Mouse (Mus musculus) WW6 (cell line): ENCODE data around the gene Ddc.
A peak's percentile ranks its signal among the peaks of the same experiment; 100 is the strongest.

Experiments
- DNase-seq: peaks from one replicate; pipeline ENCODE4 v3.0.0-alpha.2; 2013; ENCODE audit warnings: low read depth, low spot score

Gene Ddc

DNA sequence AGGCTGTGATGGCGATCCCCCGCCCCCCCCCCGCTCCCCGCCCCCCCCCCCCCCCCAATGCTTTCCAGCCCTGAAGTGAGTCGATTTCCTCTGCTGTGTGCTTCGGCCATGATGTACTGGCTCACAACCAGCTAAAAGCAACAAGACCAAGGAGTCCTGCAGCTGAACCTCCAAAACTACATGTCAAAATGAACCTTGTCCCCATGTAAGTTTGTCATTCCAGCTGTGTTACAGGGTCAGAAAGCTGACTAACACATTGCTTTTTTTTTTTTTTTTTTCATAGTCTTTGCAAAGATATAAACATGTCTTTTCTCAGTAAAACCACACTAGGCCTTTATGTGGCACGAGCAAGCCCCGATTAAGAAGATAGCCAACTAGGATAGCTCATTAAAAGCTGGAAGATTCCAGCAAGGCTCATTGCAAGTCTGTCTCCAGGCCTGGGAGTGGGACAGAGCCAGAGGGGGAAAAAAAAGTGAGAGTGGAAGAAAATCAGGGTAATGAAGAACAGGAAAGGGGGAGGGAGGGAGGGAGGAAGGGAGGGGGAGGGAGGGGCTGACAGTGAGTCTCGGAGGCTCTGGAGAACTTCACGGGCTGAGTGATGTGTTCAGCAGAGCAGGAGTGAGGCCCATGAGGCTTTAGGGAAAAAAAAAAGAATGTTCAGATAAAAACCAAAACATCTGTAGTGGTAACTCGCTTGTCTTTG, 19.5 kb downstream of the Ddc start:
- no peak for DNase-seq

- no peak for DNase-seq
These were observed 20.1 kb downstream of the Ddc start for GRCm38 (mm10) chr11:11877891-11878277.

- DNase-seq: no peak
These were observed 21.6 kb downstream of the Ddc start for GRCm38 (mm10) chr11:11876366-11876765.

GRCm38 (mm10) chr11:11875230-11875629, 22.7 kb downstream of the Ddc start:
- DNase-seq: no peak

DNA sequence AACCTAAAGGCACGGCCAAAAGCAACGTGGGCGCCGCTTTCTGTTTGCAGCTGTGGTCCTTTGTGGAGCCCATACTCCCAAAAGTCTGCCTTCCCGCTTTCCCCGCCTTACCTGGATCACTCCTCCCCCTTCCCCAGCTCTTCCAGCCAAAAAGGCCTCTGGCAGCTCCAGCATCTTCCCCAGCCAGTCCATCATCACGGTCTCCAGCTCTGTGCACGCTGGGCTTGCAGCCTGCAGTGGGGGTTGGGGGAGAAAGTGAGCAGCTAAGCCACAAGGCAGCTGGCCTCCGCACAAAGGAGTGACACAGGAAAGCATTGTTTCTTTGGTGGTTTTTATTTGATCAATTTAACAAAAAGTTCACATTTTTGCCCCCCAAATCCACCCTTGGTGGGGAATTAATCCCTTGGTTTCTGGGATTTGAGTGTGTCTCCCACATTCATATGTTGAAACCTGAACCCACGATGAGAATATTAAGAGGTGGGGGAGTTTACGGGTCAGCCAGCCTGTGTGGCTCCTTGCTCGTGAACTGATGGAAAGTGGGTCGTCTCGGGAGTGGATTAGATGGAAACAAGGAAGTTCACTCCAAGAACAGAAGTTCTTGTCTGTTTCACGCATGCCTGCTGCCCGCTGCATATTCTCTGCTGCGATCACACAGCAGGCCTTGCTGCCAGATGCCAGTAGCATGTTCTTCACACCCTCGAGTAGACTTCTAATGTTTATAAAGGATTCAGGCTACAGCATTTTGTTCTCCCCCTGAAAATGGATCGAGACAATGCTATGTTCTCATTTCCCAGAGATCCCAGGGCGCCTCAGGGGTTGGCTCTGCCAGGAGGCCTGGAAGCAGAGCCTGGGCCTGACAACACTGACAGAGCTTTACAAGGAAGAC, 24.7 kb downstream of the Ddc start:
- DNase-seq: no peak

GRCm38 (mm10) chr11:11872140-11872795, 25.7 kb downstream of the Ddc start:
- no peak for DNase-seq

GRCm38 (mm10) chr11:11871197-11871813, 26.6 kb downstream of the Ddc start:
- no peak for DNase-seq

DNA sequence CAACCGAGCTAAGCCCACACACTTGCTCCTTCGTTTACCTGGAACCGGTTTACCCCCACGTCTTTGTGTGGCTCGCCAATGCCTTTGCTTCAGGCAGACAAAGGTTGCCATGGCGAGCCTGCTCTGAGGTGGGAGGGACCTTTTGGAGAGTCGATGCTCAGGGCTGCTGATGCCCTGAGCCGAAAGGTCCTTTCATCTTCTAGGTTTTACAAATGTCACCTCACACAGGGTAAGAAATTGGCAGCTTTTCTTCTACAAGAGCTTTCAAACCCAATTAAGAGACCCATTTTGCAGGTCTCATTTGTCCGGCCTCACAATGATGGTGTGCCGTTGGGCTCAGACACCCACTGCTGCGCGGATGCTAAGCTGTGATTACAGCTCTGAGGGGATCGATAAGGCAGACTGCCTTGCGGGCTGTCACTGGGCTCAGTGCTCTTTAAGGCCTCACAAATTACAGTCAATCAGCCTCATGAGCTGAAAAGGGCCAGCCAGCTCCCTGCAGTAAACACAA, 29.9 kb downstream of the Ddc start:
- DNase-seq: peak; percentile 65

DNA sequence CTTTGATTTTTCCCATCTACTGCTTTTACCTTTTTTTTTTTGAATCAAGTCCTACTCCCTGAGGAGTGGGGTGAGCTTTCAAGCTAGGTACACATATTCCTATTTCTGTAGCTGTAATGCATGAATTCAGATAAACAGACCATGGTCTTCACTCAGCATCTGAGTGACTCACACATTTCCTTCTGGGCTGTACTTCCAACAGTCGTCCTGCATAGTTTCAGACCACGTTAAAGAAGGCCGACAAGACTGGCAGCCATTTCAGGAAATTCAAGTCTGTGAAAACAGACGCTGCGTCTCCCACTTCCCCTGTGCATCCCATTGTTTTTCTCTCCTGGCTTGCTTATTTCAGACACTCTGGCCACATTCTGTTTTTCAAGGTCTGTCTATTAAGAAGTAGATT, 31.2 kb downstream of the Ddc start:
- no peak for DNase-seq

DNA sequence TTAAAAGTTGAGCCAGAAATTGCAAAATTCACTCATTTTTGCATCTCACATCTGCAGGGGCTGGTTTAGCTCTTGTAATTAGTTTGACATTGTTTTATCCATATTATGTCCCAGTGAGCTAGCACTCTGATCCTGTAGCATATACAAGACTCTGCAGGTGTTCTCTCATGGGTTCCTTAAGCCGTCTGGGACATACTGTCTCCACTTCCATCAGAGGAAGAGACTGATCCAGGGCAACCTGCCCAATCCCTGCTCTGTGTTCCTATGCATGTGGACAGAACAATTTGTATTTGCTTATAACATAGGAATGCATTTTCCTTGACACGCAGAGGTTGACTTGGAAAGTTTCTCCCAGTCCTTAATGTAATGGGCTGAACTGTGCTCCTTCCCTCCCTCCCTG, 32.8 kb downstream of the Ddc start:
- DNase-seq: no peak

DNA sequence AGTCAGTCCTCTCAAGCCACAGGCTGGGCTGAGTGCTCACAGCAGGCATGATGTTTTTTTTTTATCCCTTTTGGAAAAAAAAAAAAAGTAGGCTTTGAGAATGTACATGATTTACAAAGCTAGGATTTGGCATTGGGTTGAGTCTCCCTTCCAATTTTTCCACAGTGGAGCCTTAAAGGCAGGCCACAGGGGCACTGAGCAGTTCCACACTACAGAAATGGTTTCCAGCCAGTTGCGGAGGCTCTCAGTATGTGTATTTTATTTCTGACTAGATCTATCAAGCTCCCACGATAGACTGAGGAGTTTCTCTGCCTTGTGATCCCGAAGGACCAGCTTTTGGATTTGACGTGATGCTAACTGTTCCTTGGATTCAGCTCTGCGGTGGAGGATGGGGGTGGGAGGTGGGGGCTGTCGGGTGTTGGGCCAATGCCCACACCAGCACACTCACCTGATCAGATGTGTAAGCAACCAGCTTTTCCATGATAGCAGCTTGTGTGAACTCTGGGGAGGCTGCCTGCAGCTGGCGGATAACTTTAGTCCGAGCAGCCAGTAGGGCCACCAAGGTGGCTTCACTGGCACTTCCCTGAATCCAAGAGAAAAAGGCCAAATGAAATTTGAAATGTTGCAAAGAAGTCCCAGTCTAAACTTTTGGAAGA, 33.4 kb downstream of the Ddc start:
- DNase-seq: no peak

GRCm38 (mm10) chr11:11862502-11862901, 35.4 kb downstream of the Ddc start:
- no peak for DNase-seq

- DNase-seq: no peak
These were observed 41.0 kb downstream of the Ddc start for GRCm38 (mm10) chr11:11856959-11857358.

DNA sequence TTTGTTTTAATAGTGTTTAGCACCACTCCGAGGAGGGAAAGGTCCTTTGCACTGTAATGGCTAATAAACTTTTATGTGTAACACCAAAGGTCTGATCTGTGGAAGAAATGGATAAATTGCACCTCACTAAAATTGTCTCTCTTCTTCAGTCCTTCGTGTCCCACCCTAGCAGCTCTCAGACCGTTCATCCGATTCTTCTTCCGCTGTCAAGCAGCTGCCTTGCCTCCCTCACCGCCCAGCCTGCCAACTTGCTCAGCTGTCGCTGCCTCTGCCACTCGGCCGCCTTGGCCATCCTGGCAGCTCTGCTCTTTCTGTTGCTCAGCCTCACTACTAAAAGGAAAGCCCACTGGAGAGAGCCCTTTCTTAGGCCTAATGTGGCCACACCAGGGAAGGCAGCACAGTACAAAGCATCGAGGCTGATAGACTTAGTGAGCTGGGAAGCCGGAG, 42.2 kb downstream of the Ddc start:
- DNase-seq: no peak

DNA sequence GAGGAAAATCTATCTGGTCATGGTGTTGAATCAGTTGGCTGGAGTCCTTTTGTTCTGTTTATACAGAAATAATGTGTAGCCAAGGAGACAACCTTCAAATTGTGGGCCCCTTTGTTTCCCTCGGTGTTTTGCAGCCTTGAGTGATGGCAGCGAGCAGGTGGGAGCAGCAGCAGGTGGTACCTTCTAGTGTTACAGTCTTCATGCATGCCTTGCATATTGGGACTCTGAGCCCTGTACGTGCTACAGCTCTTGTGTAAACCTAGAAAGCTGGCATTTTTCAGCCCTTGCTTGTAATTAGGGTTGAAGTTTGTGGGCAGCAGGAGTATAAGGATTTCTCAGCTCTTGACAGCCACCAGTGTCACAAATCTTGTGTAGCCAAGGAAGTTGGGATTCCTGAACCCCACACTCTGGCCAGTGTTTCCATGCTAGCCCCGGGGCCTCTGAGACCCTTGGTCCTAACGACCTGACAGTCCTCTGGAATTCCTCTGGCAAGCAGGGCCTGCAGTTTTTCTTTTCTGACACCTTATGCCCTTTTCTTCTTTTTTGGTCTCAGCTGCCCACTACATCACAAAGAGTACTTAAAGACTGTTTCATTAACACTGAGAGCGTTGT, 42.8 kb downstream of the Ddc start:
- no peak for DNase-seq

GRCm38 (mm10) chr11:11853731-11854461, 44.0 kb downstream of the Ddc start:
- DNase-seq: no peak

DNA sequence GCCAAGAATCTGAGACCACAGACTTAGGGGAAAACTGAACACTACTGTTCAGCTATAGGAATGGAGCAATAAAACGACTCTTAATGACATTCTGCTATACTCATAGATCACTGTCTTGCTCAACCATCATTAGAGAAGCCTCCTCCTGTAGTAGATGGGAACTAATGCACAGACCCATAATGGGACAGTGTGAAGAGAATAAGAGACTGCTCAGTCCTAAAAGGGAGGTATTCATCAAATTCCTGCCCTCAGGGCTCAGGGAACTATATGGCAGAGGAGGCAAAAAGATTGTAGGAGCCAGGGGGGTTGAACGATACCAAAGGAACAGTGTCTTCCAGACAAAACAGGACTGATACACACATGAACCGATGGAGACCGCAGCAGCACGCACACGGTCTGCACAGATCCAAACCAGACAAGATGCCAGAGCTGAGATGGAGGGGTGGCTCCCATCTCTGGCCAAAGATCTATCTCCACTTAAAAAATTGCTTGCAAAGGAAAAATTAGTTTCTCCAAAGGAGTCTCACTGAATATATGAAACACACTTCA, 45.9 kb downstream of the Ddc start:
- no peak for DNase-seq

DNA sequence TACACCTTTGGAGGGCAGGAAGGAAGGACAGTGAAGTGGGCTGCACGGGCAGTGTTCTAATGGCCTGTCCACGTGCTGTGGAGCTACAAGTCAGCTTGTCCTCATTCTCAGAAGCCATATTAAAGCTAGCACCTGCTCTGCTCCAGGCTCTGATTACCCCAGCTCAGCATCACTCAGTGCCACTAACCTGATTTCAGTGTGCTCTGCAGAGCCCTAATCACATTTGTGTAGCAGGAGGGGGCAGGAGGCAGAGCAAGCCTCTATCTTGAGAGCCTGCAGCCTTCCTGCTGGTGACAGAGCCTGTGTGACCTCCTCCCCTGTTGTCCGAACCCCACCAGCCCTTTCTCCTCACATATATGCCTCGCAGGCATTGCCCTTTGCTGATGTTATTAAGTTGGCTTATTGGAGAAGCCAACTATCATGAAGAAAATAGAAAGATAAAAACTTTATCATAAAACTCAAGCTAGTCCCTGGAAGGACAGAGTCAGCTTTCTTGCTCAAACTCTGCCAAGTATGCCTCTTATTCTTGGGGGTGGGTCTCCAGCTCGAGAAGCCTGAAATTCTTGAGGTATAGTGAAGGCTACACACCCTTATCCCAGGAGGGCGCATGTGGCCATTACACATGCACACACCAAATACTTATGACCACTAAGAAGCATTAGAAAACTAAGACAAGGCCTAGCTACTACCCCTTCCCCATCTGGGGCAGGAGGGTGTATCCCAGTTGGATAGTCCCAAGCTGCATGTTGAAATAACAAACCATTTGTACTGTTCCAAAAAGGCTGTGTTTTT, 47.3 kb downstream of the Ddc start:
- no peak for DNase-seq
